Mouse (Mus musculus) ES-E14 (cell line): ENCODE results near the gene Ckm. TPM values are rescaled to one million over a fixed set of nuclear protein-coding genes. Genes with fewer than 3 reads are reported as not detected.

Source experiments
- DNase-seq: peaks from one replicate; pipeline ENCODE4 v3.0.0-alpha.2; 2013; ENCODE audit warnings: low read depth, low spot score
- H3K27ac ChIP-seq: 2 replicates; pipeline ENCODE4 v1.5.1; 2012; ENCODE audit warnings: low read depth, mild to moderate bottlenecking, low read length, moderate library complexity, mixed read lengths; ENCODE audit not compliant: poor library complexity, insufficient read depth, severe bottlenecking
- H3K36me3 ChIP-seq: 2 replicates; pipeline ENCODE4 v1.6.1; 2012; ENCODE audit warnings: mild to moderate bottlenecking, low read length, moderate library complexity, mixed read lengths; ENCODE audit not compliant: control insufficient read depth, poor library complexity, insufficient read depth, severe bottlenecking
- H3K4me1 ChIP-seq, 2 experiments: fragments of 150-350 bp in 1 of 2; sonication (generic) in 1 of 2; 2 replicates each; pipeline ENCODE4 v1.6.1; 2012; ENCODE audit warnings: low read length in 2 of 2, mild to moderate bottlenecking in 1 of 2, mixed read lengths in 1 of 2; ENCODE audit not compliant: control insufficient read depth in 2 of 2, insufficient read depth in 2 of 2, poor library complexity in 1 of 2
- H3K4me3 ChIP-seq, 2 experiments: fragments of 150-350 bp in 1 of 2; sonication (generic) in 1 of 2; 2 replicates each; pipeline ENCODE4 v1.5.1; 2012; ENCODE audit warnings: low read length in 2 of 2, low read depth in 1 of 2, mild to moderate bottlenecking in 1 of 2, mixed read lengths in 1 of 2; ENCODE audit not compliant: insufficient read depth in 1 of 2, poor library complexity in 1 of 2, severe bottlenecking in 1 of 2
- H3K9ac ChIP-seq: 2 replicates; pipeline ENCODE4 v1.6.1; 2012; ENCODE audit warnings: low read depth, mild to moderate bottlenecking, low read length, mixed read lengths; ENCODE audit not compliant: poor library complexity, insufficient read depth, severe bottlenecking
- H3K9me3 ChIP-seq: fragments of 150-350 bp; sonication (generic); 2 replicates; pipeline ENCODE4 v1.6.1; 2012; ENCODE audit warnings: low read depth, mild to moderate bottlenecking, low read length; ENCODE audit not compliant: control insufficient read depth, insufficient read depth
- CHD2 ChIP-seq: IDR thresholded peaks from 2 replicates; pipeline ENCODE4 v1.6.1; 2014; ENCODE audit warnings: mild to moderate bottlenecking, low read depth, low read length, inconsistent platforms
- HCFC1 ChIP-seq: IDR thresholded peaks from 2 replicates; pipeline ENCODE4 v1.6.1; 2012; ENCODE audit warnings: low read length, inconsistent platforms, borderline replicate concordance; ENCODE audit not compliant: insufficient read depth
- MAFK ChIP-seq: IDR thresholded peaks from 2 replicates; pipeline ENCODE4 v1.6.1; 2014; ENCODE audit warnings: mild to moderate bottlenecking, low read depth, low read length, inconsistent platforms; ENCODE audit not compliant: insufficient read depth
- ZC3H11A ChIP-seq: IDR thresholded peaks from 2 replicates; pipeline ENCODE4 v1.6.1; 2012; ENCODE audit warnings: low read depth, mild to moderate bottlenecking, inconsistent platforms, low read length, borderline replicate concordance
- ZNF384 ChIP-seq: IDR thresholded peaks from 2 replicates; pipeline ENCODE4 v1.6.1; 2012; ENCODE audit warnings: low read depth, low read length, inconsistent platforms
- in situ Hi-C, 2 experiments: fragments of 600-800 bp; cut with MboI; formaldehyde crosslinking; loops; one replicate each; pipeline ENCODE4 v1.15.1; 2025; ENCODE audit warnings: low sequenced_read_pairs in 2 of 2, inconsistent platforms in 1 of 2; ENCODE audit not compliant: unreplicated experiment in 2 of 2
- total RNA-seq: library from RNA; depleted of rRNA; stranded (reverse); fragments of 300-350 nt; gene quantifications from 2 replicates; pipeline ENCODE4 v1.2.3, GENCODE M21; 2012

The Ckm gene
- total RNA-seq, 1 experiment, result 0.85 TPM

DNA sequence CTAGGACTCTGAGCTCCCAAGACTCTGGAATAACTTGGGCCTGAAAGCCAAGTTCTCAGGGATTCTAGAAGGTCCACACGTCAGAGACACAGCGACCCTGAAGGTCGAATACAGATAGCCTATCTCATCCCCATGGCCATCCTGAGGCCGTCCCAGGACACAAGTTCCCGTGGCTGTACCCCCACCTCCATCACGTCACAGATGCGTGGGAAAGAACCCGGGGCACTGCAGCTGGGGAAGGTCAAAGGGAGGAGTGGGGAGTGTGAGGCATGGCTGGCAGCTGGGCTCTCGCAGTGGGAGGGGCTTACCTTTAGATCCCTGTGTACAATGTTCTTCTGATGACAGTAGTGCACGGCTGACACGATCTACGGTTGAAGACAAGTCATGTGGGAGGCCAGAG is 40.2 kb downstream of the Ckm start:
- H3K36me3 ChIP-seq, result peaks cover 33% of the 10 kb centered on the region; the same call in 1 of the 2 replicates
- TF ChIP-seq MAFK, result no peak
- no peak for TF ChIP-seq HCFC1
- no peak for TF ChIP-seq CHD2
- no peak for TF ChIP-seq ZNF384
- TF ChIP-seq ZC3H11A, result no peak
- in situ Hi-C loops, result no loop called here
- H3K4me3 ChIP-seq, result no peak overlapping the region
- no peak overlapping the region for H3K9ac ChIP-seq
- no peak overlapping the region for H3K27ac ChIP-seq
- no peaks in the 10 kb centered on the region for H3K9me3 ChIP-seq
- no peak for DNase-seq
- H3K4me1 ChIP-seq, result no peaks in the 10 kb centered on the region; a peak in 1 of 4 replicates

DNA sequence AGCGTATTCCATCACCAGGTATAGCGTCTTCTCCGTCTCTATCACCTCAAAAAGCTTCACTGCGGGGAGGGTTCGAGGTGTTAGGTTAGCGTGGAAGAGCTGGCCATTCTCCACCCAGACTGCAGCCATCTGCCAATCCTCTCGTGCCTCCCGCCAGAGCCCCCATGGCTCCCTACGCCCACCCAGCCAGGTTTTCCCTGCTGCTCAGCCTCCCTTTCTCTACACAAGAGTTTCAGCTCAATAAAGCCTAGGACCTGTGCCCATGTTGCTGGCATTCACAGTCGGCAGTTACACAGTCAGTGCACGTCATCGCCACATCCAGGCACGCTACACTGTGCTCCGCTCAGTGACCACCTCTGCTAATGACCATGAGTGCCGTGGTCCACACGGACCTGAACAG is 43.1 kb downstream of the Ckm start:
- Histone ChIP-seq H3K4me3 (no peak overlapping the region), H3K9me3 (no peaks in the 10 kb centered on the region), H3K4me1 (no peaks in the 10 kb centered on the region; a peak in 1 of 4 replicates), H3K9ac (no peak overlapping the region), H3K27ac (no peak overlapping the region), H3K36me3 (peaks cover 22% of the 10 kb centered on the region; the same call in 1 of the 2 replicates)
- no peak for DNase-seq
- in situ Hi-C loops, result no loop called here
- no peak for TF ChIP-seq MAFK
- TF ChIP-seq HCFC1, result no peak
- no peak for TF ChIP-seq CHD2
- no peak for TF ChIP-seq ZC3H11A
- no peak for TF ChIP-seq ZNF384

DNA sequence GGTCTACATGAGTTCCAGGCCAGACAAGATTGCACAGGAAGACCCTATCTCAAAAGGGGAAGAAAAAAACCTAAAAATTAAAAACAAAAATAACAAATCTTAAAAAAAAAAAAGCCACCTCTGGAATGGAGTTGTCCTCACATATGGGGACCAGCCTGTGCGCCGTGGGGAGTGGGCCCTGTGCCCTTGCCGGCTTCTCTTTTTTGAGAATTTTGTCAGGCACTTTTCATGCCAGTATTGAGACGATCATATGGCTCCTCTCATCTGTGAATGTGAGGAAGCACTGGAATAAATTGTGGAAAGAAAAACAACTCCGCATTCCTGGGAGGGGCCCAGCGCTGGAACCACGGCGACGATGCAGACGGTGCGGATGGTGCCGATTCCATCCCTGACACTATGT is 44.6 kb downstream of the Ckm start:
- no peak overlapping the region for H3K4me3 ChIP-seq
- H3K9me3 ChIP-seq, result no peaks in the 10 kb centered on the region
- H3K9ac ChIP-seq, result no peak overlapping the region
- H3K36me3 ChIP-seq, result peaks cover 20% of the 10 kb centered on the region; the same call in 1 of the 2 replicates
- no peak overlapping the region for H3K27ac ChIP-seq
- DNase-seq, result no peak
- no peaks in the 10 kb centered on the region; a peak in 1 of 4 replicates for H3K4me1 ChIP-seq
- in situ Hi-C loops, result no loop called here
- TF ChIP-seq CHD2 (no peak), HCFC1 (no peak), ZNF384 (no peak), ZC3H11A (no peak), MAFK (no peak)

DNA sequence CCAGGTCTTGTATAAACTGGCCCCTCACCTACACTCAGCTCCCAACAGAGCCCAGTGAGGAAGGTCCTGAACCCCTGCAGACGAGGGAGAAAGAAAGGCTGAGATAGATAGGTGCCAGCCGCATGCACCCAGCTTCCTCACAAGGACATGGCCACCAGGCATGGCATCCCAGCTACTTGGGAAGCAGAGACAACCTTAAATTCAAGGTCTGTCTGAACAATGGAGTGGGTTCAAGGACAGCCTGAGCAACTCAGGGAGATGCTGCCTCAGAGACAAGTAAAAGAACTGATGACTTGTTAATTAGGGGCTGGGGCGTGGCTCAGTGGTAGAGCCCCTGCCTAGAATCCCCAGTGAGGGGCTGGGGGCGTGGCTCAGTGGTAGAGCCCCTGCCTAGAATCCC is 50.6 kb downstream of the Ckm start:
- no peak for DNase-seq
- Histone ChIP-seq H3K36me3 (no peaks in the 10 kb centered on the region; the same call in 1 of the 2 replicates), H3K27ac (no peak overlapping the region), H3K9me3 (no peaks in the 10 kb centered on the region), H3K4me1 (peaks cover 0 to 22% of the 10 kb centered on the region in 2 experiments; a peak in 2 of 4 replicates), H3K4me3 (no peak overlapping the region), H3K9ac (no peak overlapping the region)
- in situ Hi-C loops, result no loop called here
- TF ChIP-seq ZNF384, result no peak
- no peak for TF ChIP-seq HCFC1
- TF ChIP-seq MAFK, result no peak
- TF ChIP-seq ZC3H11A, result no peak
- TF ChIP-seq CHD2, result no peak
